Mouse (Mus musculus) intestine, embryonic 16.5 days (tissue): ENCODE data around the gene Rgcc. TPM values are rescaled to one million over a fixed set of nuclear protein-coding genes. Genes with fewer than 3 reads are reported as not detected.

ENCODE experiments used
- ATAC-seq: fragments of 200-750 bp; cut with Nextera tagmentation; 2 replicates; pipeline ENCODE4 v1.8.0; 2017; ENCODE audit warnings: moderate TSS enrichment, moderate library complexity
- H3K27ac ChIP-seq: fragments of 300-500 bp; sonication (generic); 2 replicates; pipeline ENCODE4 v1.5.1; 2014; ENCODE audit warnings: mild to moderate bottlenecking, low read length
- H3K27me3 ChIP-seq: fragments of 300-500 bp; sonication (generic); replicated peaks from 2 replicates; pipeline ENCODE4 v1.6.1; 2014; ENCODE audit warnings: low read length, control low read depth, mixed read lengths; ENCODE audit not compliant: control insufficient read depth, insufficient read depth
- H3K36me3 ChIP-seq: fragments of 300-500 bp; sonication (generic); 2 replicates; pipeline ENCODE4 v1.6.1; 2014; ENCODE audit warnings: low read length, control low read depth; ENCODE audit not compliant: control insufficient read depth, insufficient read depth
- H3K4me1 ChIP-seq: fragments of 300-500 bp; sonication (generic); 2 replicates; pipeline ENCODE4 v1.6.1; 2014; ENCODE audit warnings: low read length, control low read depth, mixed read lengths; ENCODE audit not compliant: control insufficient read depth, insufficient read depth
- H3K4me2 ChIP-seq: fragments of 300-500 bp; sonication (generic); 2 replicates; pipeline ENCODE4 v1.6.1; 2014; ENCODE audit warnings: low read depth, low read length, control low read depth
- H3K4me3 ChIP-seq: fragments of 300-500 bp; sonication (generic); 2 replicates; pipeline ENCODE4 v1.5.1; 2014; ENCODE audit warnings: mild to moderate bottlenecking, low read length
- H3K9ac ChIP-seq: fragments of 300-500 bp; sonication (generic); 2 replicates; pipeline ENCODE4 v1.6.1; 2014; ENCODE audit warnings: low read depth, low read length
- H3K9me3 ChIP-seq: fragments of 300-500 bp; sonication (generic); 2 replicates; pipeline ENCODE4 v1.6.1; 2016; ENCODE audit warnings: low read length, control low read depth; ENCODE audit not compliant: control insufficient read depth
- WGBS: fragments of 180-500 bp; shearing (Covaris S2); extraction: QIAGEN DNeasy Blood & Tissue Kit; methylation state at CpG from one replicate; pipeline ENCODE4 v1.1.7; 2014; 5-methylcytosine and 5-hydroxymethylcytosine counted together
- polyA plus RNA-seq: library from polyadenylated mRNA; unstranded; fragments of >200 nt; fragmentation: Nextera tagmentation; extraction: Ambion mirVana; gene quantifications from 2 replicates; pipeline ENCODE4 v1.2.1, GENCODE M21; 2015

Gene Rgcc
- polyA plus RNA-seq, 1 experiment from 2014 or later = 46.2 TPM

DNA sequence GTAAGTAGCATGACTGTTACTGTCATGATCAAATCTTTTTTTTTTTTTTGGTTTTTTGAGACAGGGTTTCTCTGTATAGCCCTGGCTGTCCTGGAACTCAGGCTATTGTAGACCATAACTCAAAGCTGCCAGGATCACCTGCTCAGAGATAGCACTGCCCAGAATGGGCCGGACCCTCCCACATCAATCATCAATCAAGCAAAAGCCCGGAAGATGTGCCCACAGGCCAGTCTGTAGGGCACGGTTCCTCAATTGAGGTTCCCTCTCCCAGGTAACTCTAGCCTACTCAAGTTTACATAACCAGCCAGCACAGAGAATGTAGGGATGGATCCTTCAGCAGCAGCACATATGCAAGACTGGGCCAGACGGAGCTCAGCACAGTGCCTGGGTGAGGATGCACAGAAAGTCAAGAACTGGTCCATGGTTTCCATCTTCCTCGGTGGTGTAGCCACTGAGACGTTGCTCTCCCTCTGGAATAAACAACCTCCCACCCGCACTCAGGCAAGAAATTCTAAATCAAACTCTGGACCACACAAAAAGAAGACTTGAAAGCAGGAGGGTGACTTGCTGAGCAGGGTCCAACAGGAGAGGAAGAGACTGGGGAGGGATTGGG is 14.1 kb downstream of the Rgcc start:
- Histone ChIP-seq H3K27me3 (no peaks in the 10 kb centered on the region), H3K4me2 (no peak overlapping the region), H3K4me3 (no peak overlapping the region), H3K9me3 (no peaks in the 10 kb centered on the region), H3K27ac (no peak overlapping the region), H3K9ac (no peak overlapping the region), H3K4me1 (0 out of 2 replicates have a peak, but pooled peaks cover 3% of the 10 kb centered on the region), H3K36me3 (no peaks in the 10 kb centered on the region)
- no peak for ATAC-seq
- WGBS = 70% methylated on average over 7 of the region's 7 CpGs

DNA sequence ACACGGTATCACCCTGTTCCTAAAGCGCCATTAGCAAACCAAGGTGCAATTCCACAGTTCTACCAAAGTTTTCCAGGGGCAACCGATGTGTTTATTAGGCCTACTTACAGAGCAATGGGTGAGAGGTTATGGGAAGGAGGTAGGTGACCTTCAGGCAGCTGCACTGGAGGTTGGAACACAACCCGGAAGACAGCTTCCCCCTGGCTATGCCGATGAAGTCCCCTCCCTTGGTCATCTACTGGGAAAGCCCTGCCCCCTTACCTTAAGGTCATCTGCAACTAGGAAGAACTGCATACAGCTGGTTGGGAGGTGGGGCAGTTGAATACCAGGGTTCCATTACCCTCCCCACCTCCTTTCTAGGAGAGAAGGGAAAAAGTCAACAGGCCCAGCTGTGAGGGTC is 15.9 kb downstream of the Rgcc start:
- no peak overlapping the region for H3K9ac ChIP-seq
- H3K27me3 ChIP-seq = no peaks in the 10 kb centered on the region
- H3K36me3 ChIP-seq = no peaks in the 10 kb centered on the region
- no peak overlapping the region for H3K27ac ChIP-seq
- no peak overlapping the region for H3K4me3 ChIP-seq
- ATAC-seq = no peak
- 90% methylated on average over 5 of the region's 5 CpGs for WGBS
- no peaks in the 10 kb centered on the region for H3K9me3 ChIP-seq
- H3K4me2 ChIP-seq = no peak overlapping the region
- H3K4me1 ChIP-seq = 0 out of 2 replicates have a peak, but pooled peaks cover 3% of the 10 kb centered on the region

DNA sequence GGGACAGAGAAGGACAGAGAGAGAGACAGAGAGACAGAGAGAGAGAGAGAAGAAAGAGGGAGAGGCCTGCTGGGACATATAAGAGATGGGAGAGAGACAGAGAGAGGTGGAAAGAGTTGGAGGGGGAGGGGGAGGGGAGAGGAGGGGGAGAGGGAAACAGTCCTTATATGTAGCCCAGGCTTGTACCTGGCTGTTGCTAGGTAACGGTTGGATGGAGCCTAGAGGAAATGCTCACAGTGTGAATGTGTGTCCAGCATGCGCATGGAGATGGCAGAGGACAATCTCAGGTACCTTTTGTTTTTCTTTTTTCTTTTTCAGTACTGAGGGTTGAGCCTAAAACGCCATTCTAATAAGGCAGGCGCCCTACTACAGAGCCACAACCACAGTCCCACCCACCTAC is 16.8 kb downstream of the Rgcc start:
- Histone ChIP-seq H3K9me3 (no peaks in the 10 kb centered on the region), H3K27me3 (no peaks in the 10 kb centered on the region), H3K4me3 (no peak overlapping the region), H3K4me2 (no peak overlapping the region), H3K36me3 (no peaks in the 10 kb centered on the region), H3K27ac (no peak overlapping the region), H3K4me1 (no peaks in the 10 kb centered on the region), H3K9ac (no peak overlapping the region)
- WGBS = 80% methylated on average over 4 of the region's 4 CpGs
- no peak for ATAC-seq

DNA sequence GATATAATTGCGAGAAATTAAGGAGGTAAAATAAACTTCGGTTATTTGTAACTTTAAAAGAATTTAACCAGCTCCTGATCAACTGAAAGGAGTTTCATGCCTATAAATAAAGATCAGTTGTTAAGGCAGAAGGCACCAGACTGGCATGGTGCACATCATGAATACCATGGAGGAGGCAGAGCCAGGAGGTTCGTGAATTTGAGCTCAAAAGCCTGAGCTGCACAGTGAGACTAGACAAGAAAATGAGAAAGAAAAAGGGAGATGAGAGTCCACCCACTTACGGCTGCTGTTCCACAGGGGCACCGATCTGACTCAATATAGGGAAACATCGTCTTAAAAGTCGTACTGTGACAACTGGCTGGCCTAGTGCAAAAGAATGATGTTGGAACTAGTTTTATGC is 17.5 kb downstream of the Rgcc start:
- no peaks in the 10 kb centered on the region for H3K4me1 ChIP-seq
- H3K9me3 ChIP-seq = no peaks in the 10 kb centered on the region
- no peak for ATAC-seq
- no peak overlapping the region for H3K9ac ChIP-seq
- no peaks in the 10 kb centered on the region for H3K27me3 ChIP-seq
- no peak overlapping the region for H3K4me3 ChIP-seq
- H3K4me2 ChIP-seq = no peak overlapping the region
- WGBS = 93% methylated on average over 7 of the region's 7 CpGs
- no peak overlapping the region for H3K27ac ChIP-seq
- no peaks in the 10 kb centered on the region for H3K36me3 ChIP-seq

DNA sequence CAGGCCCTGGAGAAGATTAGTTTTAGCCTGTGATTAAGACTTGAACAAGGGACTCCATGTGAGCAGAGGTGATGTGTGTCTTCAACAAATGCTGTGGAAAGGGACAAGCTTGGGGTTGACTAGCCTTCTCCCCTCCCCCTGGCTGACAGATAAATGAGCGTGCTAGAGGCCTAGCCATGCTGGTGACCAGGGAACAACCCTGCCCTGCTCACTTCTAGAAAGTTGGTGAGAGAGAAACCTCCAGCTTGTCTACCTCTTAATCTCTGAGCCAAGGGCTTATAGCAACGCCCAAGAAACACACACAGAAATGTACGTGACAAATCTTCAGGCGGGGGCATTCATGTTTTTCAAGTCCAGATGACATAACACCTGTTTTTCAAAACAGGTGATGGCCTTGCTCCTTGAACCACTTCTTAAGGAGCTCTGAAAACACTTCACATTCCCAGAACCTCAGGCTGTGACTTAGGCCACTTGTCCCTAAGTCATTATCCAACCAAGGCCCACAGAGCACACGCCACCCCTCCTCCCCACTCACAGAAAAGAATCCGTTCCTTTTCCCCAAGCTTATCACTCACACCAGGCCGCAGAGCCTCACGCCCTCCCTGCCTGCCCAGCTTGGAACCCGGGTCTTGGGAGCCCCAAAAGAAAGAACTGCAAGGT is 19.4 kb downstream of the Rgcc start:
- no peak overlapping the region for H3K27ac ChIP-seq
- no peak for ATAC-seq
- 89% methylated on average over 9 of the region's 9 CpGs for WGBS
- no peaks in the 10 kb centered on the region for H3K9me3 ChIP-seq
- H3K4me2 ChIP-seq = no peak overlapping the region
- no peak overlapping the region for H3K4me3 ChIP-seq
- H3K27me3 ChIP-seq = no peaks in the 10 kb centered on the region
- H3K36me3 ChIP-seq = no peaks in the 10 kb centered on the region
- H3K9ac ChIP-seq = no peak overlapping the region
- H3K4me1 ChIP-seq = no peaks in the 10 kb centered on the region

DNA sequence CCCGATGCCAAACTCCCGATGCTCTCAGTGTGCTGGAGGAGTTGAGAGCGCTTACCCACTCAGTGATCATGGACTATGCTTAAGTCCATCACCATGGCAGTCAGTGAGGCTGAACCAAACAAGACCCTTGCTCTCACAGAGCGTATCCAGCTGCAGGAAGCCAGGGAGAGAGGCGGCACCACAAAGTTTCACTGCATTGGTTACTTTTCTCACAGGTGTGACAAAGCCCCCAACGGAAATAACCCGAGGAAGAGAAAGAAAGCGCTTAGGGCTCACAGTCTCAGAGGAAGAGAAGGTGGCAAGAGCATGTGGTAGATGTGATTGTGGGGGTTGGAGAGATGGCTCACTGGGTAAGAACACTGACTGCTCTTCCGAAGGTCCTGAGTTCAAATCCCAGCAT is 21.0 kb downstream of the Rgcc start:
- no peak for ATAC-seq
- WGBS = 92% methylated on average over 9 of the region's 9 CpGs
- H3K4me3 ChIP-seq = no peak overlapping the region
- H3K4me2 ChIP-seq = no peak overlapping the region
- H3K36me3 ChIP-seq = no peaks in the 10 kb centered on the region
- no peak overlapping the region for H3K27ac ChIP-seq
- no peaks in the 10 kb centered on the region for H3K4me1 ChIP-seq
- H3K9me3 ChIP-seq = no peaks in the 10 kb centered on the region
- no peaks in the 10 kb centered on the region for H3K27me3 ChIP-seq
- H3K9ac ChIP-seq = no peak overlapping the region

DNA sequence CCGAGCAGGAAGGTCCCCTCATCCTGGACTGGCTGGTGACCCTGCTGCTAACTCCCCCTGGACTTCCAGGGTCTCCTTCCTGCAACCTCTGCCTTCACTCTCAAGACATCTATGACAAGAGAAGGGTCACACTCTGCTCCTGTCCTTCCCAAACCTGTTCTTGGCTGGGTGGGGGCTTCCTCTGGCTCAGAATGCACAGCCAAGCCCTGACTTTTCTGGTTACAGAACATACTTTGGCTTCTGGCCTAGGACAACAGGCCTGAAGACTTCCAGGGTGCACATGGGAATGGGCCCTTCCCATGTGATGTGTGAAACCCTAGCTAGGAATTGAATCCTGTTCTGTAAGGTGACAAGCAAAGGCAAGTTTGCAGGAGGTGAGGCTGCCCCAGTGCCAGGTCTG is 22.0 kb downstream of the Rgcc start:
- no peaks in the 10 kb centered on the region for H3K9me3 ChIP-seq
- H3K9ac ChIP-seq = no peak overlapping the region
- no peaks in the 10 kb centered on the region for H3K27me3 ChIP-seq
- 85% methylated on average over 1 of the region's 1 CpGs for WGBS
- ATAC-seq = no peak
- H3K4me1 ChIP-seq = no peaks in the 10 kb centered on the region
- no peaks in the 10 kb centered on the region for H3K36me3 ChIP-seq
- no peak overlapping the region for H3K27ac ChIP-seq
- H3K4me2 ChIP-seq = no peak overlapping the region
- H3K4me3 ChIP-seq = no peak overlapping the region

DNA sequence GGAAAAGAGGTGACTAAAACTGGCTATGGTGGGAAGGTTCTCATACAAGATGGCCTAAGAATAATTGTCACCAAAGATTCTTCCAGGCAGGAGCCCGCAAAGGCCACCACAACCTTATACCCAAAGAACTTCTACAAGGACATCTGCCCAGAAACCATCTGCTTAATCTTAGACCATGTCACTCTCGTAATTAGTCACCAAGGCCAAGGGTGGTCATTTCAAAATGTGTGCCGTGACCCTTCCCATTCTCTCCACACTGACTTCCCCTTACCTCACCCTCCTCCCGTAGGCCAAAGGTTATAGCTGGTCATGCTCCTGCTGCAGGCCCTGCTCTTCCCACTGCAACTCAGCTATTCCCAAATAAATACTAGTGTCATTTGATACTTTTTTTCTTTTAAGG is 22.5 kb downstream of the Rgcc start:
- no peak overlapping the region for H3K9ac ChIP-seq
- H3K36me3 ChIP-seq = no peaks in the 10 kb centered on the region
- H3K4me3 ChIP-seq = no peak overlapping the region
- no peaks in the 10 kb centered on the region for H3K27me3 ChIP-seq
- H3K4me1 ChIP-seq = no peaks in the 10 kb centered on the region
- WGBS = 79% methylated on average over 4 of the region's 4 CpGs
- no peak overlapping the region for H3K4me2 ChIP-seq
- no peaks in the 10 kb centered on the region for H3K9me3 ChIP-seq
- ATAC-seq = no peak
- no peak overlapping the region for H3K27ac ChIP-seq

DNA sequence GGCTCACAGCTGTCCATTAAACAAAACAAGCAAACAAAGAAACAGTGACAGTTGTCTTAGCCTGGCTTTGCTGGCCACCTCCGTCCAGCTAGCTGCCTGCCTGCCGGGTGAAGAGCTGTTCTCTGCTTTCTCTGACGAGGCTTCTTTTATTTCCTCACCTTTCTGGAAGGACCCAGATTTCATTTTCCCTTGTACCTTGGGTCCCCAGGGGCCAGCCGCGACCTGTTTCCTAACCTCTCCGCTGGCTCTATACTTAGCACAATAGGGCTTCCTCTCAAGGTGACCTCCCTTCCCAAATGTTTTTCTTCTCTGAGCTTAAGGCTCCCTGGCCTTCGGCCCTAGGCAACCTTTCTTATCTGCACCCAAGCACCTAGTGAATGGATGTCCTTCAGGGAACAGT is 23.5 kb downstream of the Rgcc start:
- no peak for ATAC-seq
- H3K4me1 ChIP-seq = no peaks in the 10 kb centered on the region
- 66% methylated on average over 7 of the region's 7 CpGs for WGBS

More for the DNA sequence above, 23.5 kb downstream of the Rgcc start:
- Histone ChIP-seq H3K27ac (no peak overlapping the region), H3K27me3 (no peaks in the 10 kb centered on the region), H3K4me3 (no peak overlapping the region), H3K9ac (no peak overlapping the region), H3K36me3 (no peaks in the 10 kb centered on the region), H3K4me2 (no peak overlapping the region), H3K9me3 (no peaks in the 10 kb centered on the region)
